Mouse (Mus musculus): ENCODE results near the gene Itprip. TPM values are rescaled to one million over a fixed set of nuclear protein-coding genes. Genes with fewer than 3 reads are reported as not detected.

The Itprip gene
- total RNA-seq, 1 experiment: 7.2 TPM

GRCm38 (mm10) chr19:47936490-47936889 is 17.4 kb upstream of the Itprip start:
- no peak overlapping the region for H3K4me3 ChIP-seq (ENCODE audit: insufficient read depth in 1 of 2, low read depth in 1 of 2, low read length in 2 of 2, poor library complexity in 1 of 2, severe bottlenecking in 1 of 2)
- H3K4me1 ChIP-seq (ENCODE audit: control insufficient read depth in 2 of 2, insufficient read depth in 2 of 2, low read length in 2 of 2, poor library complexity in 1 of 2): peaks cover 0 to 2% of the 10 kb centered on the region in 2 experiments; a peak in 1 of 4 replicates
- TF ChIP-seq CHD2 (IDR thresholded peaks at IDR 0.05; ENCODE audit: low read depth, low read length) (no peak), HCFC1 (IDR thresholded peaks at IDR 0.05; ENCODE audit: borderline replicate concordance, insufficient read depth, low read length) (no peak), ZNF384 (IDR thresholded peaks at IDR 0.05; ENCODE audit: low read depth, low read length) (no peak), ZC3H11A (IDR thresholded peaks at IDR 0.05; ENCODE audit: borderline replicate concordance, low read depth, low read length) (no peak), MAFK (IDR thresholded peaks at IDR 0.05; ENCODE audit: insufficient read depth, low read depth, low read length) (no peak)
- no peaks in the 10 kb centered on the region for H3K36me3 ChIP-seq (ENCODE audit: control insufficient read depth, insufficient read depth, low read length, poor library complexity, severe bottlenecking)
- no peak overlapping the region for H3K27ac ChIP-seq (ENCODE audit: insufficient read depth, low read depth, low read length, poor library complexity, severe bottlenecking)
- DNase-seq (ENCODE audit: low read depth, low spot score): no peak
- in situ Hi-C loops (cut with MboI; ENCODE audit: low sequenced_read_pairs in 2 of 2, unreplicated experiment in 2 of 2): no loop called here
- H3K9ac ChIP-seq (ENCODE audit: insufficient read depth, low read depth, low read length, poor library complexity, severe bottlenecking): no peak overlapping the region
- H3K9me3 ChIP-seq (ENCODE audit: control insufficient read depth, insufficient read depth, low read depth, low read length): no peaks in the 10 kb centered on the region

GRCm38 (mm10) chr19:47935530-47935929 is 16.4 kb upstream of the Itprip start:
- no peak for DNase-seq (ENCODE audit: low read depth, low spot score)
- H3K9ac ChIP-seq (ENCODE audit: insufficient read depth, low read depth, low read length, poor library complexity, severe bottlenecking): no peak overlapping the region
- no peak overlapping the region for H3K4me3 ChIP-seq (ENCODE audit: insufficient read depth in 1 of 2, low read depth in 1 of 2, low read length in 2 of 2, poor library complexity in 1 of 2, severe bottlenecking in 1 of 2)
- peaks cover 0 to 2% of the 10 kb centered on the region in 2 experiments; a peak in 1 of 4 replicates for H3K4me1 ChIP-seq (ENCODE audit: control insufficient read depth in 2 of 2, insufficient read depth in 2 of 2, low read length in 2 of 2, poor library complexity in 1 of 2)
- no peaks in the 10 kb centered on the region for H3K36me3 ChIP-seq (ENCODE audit: control insufficient read depth, insufficient read depth, low read length, poor library complexity, severe bottlenecking)
- in situ Hi-C loops (cut with MboI; ENCODE audit: low sequenced_read_pairs in 2 of 2, unreplicated experiment in 2 of 2): no loop called here
- H3K9me3 ChIP-seq (ENCODE audit: control insufficient read depth, insufficient read depth, low read depth, low read length): no peaks in the 10 kb centered on the region
- TF ChIP-seq HCFC1 (IDR thresholded peaks at IDR 0.05; ENCODE audit: borderline replicate concordance, insufficient read depth, low read length) (no peak), ZC3H11A (IDR thresholded peaks at IDR 0.05; ENCODE audit: borderline replicate concordance, low read depth, low read length) (no peak), CHD2 (IDR thresholded peaks at IDR 0.05; ENCODE audit: low read depth, low read length) (no peak), ZNF384 (IDR thresholded peaks at IDR 0.05; ENCODE audit: low read depth, low read length) (no peak), MAFK (IDR thresholded peaks at IDR 0.05; ENCODE audit: insufficient read depth, low read depth, low read length) (no peak)
- no peak overlapping the region for H3K27ac ChIP-seq (ENCODE audit: insufficient read depth, low read depth, low read length, poor library complexity, severe bottlenecking)

- peak overlapping the region in 1 of 2 experiments; percentile 18; a peak in 1 of 4 replicates for H3K4me3 ChIP-seq (ENCODE audit: insufficient read depth in 1 of 2, low read depth in 1 of 2, low read length in 2 of 2, poor library complexity in 1 of 2, severe bottlenecking in 1 of 2)
- in situ Hi-C loops (cut with MboI; ENCODE audit: low sequenced_read_pairs in 2 of 2, unreplicated experiment in 2 of 2): no loop called here
- no peaks in the 10 kb centered on the region for H3K36me3 ChIP-seq (ENCODE audit: control insufficient read depth, insufficient read depth, low read length, poor library complexity, severe bottlenecking)
- peaks cover 0 to 2% of the 10 kb centered on the region in 2 experiments; a peak in 1 of 4 replicates for H3K4me1 ChIP-seq (ENCODE audit: control insufficient read depth in 2 of 2, insufficient read depth in 2 of 2, low read length in 2 of 2, poor library complexity in 1 of 2)
- peak overlapping the region; percentile 67; the same call in 1 of the 2 replicates for H3K27ac ChIP-seq (ENCODE audit: insufficient read depth, low read depth, low read length, poor library complexity, severe bottlenecking)
- no peaks in the 10 kb centered on the region for H3K9me3 ChIP-seq (ENCODE audit: control insufficient read depth, insufficient read depth, low read depth, low read length)
- H3K9ac ChIP-seq (ENCODE audit: insufficient read depth, low read depth, low read length, poor library complexity, severe bottlenecking): peak overlapping the region; percentile 34; the same call in 1 of the 2 replicates
- TF ChIP-seq ZNF384 (IDR thresholded peaks at IDR 0.05; ENCODE audit: low read depth, low read length) (no peak), HCFC1 (IDR thresholded peaks at IDR 0.05; ENCODE audit: borderline replicate concordance, insufficient read depth, low read length) (no peak), MAFK (IDR thresholded peaks at IDR 0.05; ENCODE audit: insufficient read depth, low read depth, low read length) (no peak), ZC3H11A (IDR thresholded peaks at IDR 0.05; ENCODE audit: borderline replicate concordance, low read depth, low read length) (no peak), CHD2 (IDR thresholded peaks at IDR 0.05; ENCODE audit: low read depth, low read length) (no peak)
- no peak for DNase-seq (ENCODE audit: low read depth, low spot score)
Measured at GRCm38 (mm10) chr19:47934636-47935238, 15.6 kb upstream of the Itprip start.

GRCm38 (mm10) chr19:47934146-47934545 is 15.0 kb upstream of the Itprip start:
- TF ChIP-seq HCFC1 (IDR thresholded peaks at IDR 0.05; ENCODE audit: borderline replicate concordance, insufficient read depth, low read length) (no peak), MAFK (IDR thresholded peaks at IDR 0.05; ENCODE audit: insufficient read depth, low read depth, low read length) (0 out of 2 replicates have a peak, but pooled peaks have one; percentile 35), ZNF384 (IDR thresholded peaks at IDR 0.05; ENCODE audit: low read depth, low read length) (no peak), CHD2 (IDR thresholded peaks at IDR 0.05; ENCODE audit: low read depth, low read length) (no peak), ZC3H11A (IDR thresholded peaks at IDR 0.05; ENCODE audit: borderline replicate concordance, low read depth, low read length) (no peak)
- H3K9ac ChIP-seq (ENCODE audit: insufficient read depth, low read depth, low read length, poor library complexity, severe bottlenecking): no peak overlapping the region
- peaks cover 0 to 2% of the 10 kb centered on the region in 2 experiments; a peak in 1 of 4 replicates for H3K4me1 ChIP-seq (ENCODE audit: control insufficient read depth in 2 of 2, insufficient read depth in 2 of 2, low read length in 2 of 2, poor library complexity in 1 of 2)
- in situ Hi-C loops (cut with MboI; ENCODE audit: low sequenced_read_pairs in 2 of 2, unreplicated experiment in 2 of 2): no loop called here
- no peaks in the 10 kb centered on the region for H3K36me3 ChIP-seq (ENCODE audit: control insufficient read depth, insufficient read depth, low read length, poor library complexity, severe bottlenecking)
- no peak for DNase-seq (ENCODE audit: low read depth, low spot score)
- H3K4me3 ChIP-seq (ENCODE audit: insufficient read depth in 1 of 2, low read depth in 1 of 2, low read length in 2 of 2, poor library complexity in 1 of 2, severe bottlenecking in 1 of 2): no peak overlapping the region
- no peaks in the 10 kb centered on the region for H3K9me3 ChIP-seq (ENCODE audit: control insufficient read depth, insufficient read depth, low read depth, low read length)
- no peak overlapping the region; the same call in 1 of the 2 replicates for H3K27ac ChIP-seq (ENCODE audit: insufficient read depth, low read depth, low read length, poor library complexity, severe bottlenecking)
